Mouse (Mus musculus): ENCODE data around the gene Adamtsl2.

Adamtsl2 gene

DNA sequence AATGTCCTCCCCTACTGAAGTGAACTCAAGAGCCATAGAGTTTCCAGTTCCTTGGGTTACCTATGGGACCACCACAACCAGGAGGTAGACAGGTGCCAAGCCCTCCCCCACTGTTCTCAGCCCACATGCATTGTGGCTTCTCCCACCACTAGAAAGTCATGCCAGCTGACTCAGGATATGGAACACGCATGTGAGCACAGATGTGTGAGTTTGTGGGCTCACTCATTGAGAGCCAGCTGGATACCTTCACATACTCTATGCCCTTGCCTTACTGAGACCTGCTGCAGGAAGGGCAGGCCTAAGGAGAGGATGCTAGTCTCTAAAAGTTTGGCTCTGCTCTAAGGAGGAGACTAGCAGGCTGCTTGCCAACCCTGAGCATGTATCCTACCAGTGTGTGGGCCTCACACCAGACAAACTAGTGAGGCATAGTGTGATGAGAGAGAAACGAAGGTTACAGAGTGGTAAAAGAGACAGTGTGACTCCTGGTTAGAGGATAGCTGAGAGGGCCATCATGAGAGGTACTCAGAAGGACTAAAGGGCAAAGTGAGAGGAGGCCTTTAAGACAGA, 8.8 kb upstream of the Adamtsl2 start:
- in situ Hi-C loops (cut with MboI; ENCODE audit: low pct_unique_long_range_greater_than_20kb in 1 of 2, low sequenced_read_pairs in 2 of 2, unreplicated experiment in 1 of 2): no loop called here

DNA sequence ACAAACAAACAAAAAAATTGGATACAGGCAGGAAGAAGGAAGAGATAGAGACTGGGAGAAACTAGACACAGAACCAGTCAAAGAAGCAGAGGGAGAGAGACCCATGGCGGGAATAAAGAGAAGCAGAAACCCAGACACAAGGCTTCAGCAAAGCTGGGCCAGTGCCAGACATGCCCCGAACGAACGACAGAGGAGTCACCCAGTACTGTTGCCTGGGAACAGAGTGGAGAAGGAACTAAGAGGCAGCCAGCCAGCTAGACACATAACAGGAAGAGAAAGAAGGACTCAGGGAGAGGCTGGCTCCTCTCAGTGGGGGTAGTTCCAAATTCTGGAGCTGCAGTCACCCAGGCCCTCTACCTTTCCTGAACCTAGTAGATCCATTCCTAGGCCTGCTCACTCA, 8.0 kb upstream of the Adamtsl2 start:
- in situ Hi-C loops (cut with MboI; ENCODE audit: low pct_unique_long_range_greater_than_20kb in 1 of 2, low sequenced_read_pairs in 2 of 2, unreplicated experiment in 1 of 2): no loop called here

DNA sequence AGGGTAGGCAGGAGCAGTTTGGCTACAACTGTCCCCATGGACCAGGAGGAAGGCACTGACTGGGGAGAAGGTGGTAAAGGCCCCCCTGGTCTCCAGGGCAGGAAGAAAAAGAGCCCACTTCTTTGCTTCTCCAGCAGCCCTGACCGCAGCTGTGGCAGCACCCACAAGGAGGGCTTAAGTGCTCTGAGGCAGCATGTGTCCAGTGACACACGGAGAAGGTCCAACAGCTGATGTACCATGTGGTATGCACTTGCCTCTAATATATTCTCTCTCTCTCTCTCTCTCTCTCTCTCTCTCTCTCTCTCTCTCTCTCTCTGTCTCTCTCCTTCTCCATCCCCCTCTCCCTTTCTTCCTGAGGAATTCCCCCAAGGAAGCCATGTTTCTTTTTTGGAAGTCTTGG, 7.2 kb upstream of the Adamtsl2 start, which contains the start of gene Mymk:
TSS of gene Mymk (minus strand) at position 202 of the 400 bp plus-strand sequence.
- in situ Hi-C loops (cut with MboI; ENCODE audit: low pct_unique_long_range_greater_than_20kb in 1 of 2, low sequenced_read_pairs in 2 of 2, unreplicated experiment in 1 of 2): no loop called here

DNA sequence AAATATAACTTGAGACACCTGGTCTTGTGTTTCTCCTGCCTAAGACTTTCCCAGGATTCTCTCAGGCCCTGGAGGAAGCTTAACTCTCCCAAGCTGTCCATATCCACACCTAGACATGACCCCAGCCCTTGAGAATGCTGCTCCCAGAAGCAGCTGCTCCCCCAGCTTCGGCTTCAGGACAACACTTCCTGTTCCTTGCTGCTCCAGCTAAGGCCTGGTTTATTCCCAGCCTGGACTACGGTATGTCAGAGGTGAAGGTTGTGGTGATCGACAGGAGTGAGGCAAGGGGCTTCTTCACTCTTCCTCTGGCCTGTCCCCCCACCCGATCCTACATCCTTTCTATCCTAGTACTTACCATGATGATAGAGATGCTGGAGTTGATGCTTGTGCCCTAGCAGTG, 5.8 kb upstream of the Adamtsl2 start:
- in situ Hi-C loops (cut with MboI; ENCODE audit: low pct_unique_long_range_greater_than_20kb in 1 of 2, low sequenced_read_pairs in 2 of 2, unreplicated experiment in 1 of 2): no loop called here

DNA sequence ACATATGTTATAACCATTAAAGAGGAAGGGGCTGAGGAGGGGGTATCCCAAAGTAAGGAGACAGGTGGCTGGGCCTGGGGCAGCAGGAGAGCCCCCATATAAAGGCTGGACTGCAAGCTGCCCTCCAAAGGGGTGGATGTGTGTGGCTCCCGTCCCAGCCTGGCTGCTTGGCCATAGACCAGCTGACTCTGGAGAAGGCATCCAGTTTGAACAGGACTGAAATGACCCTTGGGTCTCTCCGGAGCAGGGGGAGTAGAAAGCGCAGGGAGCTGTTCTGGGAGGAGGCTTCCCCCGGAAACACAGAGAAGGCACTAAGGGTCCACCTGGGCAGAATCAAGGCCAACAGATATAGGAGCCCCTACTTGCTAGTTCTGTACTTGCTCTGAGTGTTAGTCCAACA, 4.4 kb upstream of the Adamtsl2 start:
- in situ Hi-C loops (cut with MboI; ENCODE audit: low pct_unique_long_range_greater_than_20kb in 1 of 2, low sequenced_read_pairs in 2 of 2, unreplicated experiment in 1 of 2): loop anchor here in 1 of 2 experiments (5.0 kb wide), 1 partner anchor 157 kb away; no protein-coding TSS in a partner anchor

DNA sequence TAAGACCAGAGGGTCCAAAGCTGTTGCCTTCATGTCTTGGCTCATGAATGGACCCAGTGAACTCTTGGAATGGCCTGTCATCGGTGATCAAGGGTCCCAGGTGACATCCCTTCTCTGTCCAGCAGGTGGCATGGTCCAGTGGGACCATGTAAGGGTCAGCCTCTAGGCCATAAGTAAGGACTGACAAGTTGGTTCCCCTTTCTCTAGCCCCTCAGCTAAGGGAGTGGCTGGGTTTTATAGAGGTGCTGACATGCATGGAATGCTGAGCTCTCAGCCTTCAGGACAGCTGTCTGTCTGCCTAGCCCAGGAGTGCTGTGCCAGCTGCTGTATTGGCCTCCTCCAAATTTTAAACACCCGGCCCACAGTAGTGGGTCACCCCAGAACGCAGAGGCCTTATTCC, 3.7 kb upstream of the Adamtsl2 start:
- in situ Hi-C loops (cut with MboI; ENCODE audit: low pct_unique_long_range_greater_than_20kb in 1 of 2, low sequenced_read_pairs in 2 of 2, unreplicated experiment in 1 of 2): loop anchor here in 1 of 2 experiments (5.0 kb wide), 1 partner anchor 157 kb away; no protein-coding TSS in a partner anchor

DNA sequence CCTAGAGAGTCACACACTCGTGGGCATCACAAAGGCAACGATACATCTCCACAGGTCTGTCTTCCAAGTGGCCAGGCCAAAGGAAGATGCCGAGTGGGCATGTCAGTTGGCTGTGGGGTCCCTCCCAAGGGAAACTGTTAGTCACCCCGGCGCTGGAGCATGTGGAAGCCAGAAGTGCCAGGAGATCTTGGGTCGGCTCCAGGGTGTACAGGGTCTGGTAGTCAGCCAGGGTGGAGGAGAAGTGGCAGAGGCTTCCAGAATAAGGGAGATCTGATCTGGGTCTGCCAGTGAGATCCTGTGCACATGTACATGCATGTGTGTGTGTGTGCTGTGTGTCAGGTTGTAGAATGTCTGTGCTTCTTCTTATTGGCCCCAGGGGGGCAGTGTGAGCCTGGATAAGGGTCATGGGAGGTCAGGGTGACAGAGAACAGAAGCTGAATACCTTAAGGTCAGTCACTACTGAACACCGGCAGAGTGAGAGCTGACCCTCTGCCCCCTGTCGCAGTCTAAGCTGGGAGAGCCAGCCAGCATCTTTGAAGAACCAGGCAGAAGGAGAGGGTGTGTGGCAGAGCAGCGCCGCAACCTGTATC, 1.4 kb upstream of the Adamtsl2 start:
- in situ Hi-C loops (cut with MboI; ENCODE audit: low pct_unique_long_range_greater_than_20kb in 1 of 2, low sequenced_read_pairs in 2 of 2, unreplicated experiment in 1 of 2): loop anchor here in 1 of 2 experiments (5.0 kb wide), 1 partner anchor 155 kb away; no protein-coding TSS in a partner anchor

DNA sequence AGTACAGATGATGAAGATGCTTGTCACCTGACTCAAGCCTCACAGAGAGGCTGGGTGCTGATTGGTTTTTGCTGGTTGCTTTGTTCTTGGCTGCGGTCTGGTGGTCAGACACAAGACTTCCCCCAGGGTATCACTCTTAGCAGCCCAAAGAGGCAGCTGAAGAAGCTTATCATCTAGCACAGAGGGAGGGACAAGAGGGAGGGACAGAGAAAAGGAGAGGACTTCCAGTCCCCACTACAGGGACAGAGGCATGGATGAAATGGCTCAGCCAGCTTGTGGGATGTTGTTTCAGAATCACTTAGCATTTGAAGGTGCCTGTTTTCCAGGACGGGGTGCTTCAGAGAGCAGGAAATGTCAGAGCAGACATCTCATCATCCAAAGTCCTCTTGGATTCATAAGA, 867 bp upstream of the Adamtsl2 start:
- in situ Hi-C loops (cut with MboI; ENCODE audit: low pct_unique_long_range_greater_than_20kb in 1 of 2, low sequenced_read_pairs in 2 of 2, unreplicated experiment in 1 of 2): loop anchor here in 1 of 2 experiments (5.0 kb wide), 1 partner anchor 154 kb away; no protein-coding TSS in a partner anchor

DNA sequence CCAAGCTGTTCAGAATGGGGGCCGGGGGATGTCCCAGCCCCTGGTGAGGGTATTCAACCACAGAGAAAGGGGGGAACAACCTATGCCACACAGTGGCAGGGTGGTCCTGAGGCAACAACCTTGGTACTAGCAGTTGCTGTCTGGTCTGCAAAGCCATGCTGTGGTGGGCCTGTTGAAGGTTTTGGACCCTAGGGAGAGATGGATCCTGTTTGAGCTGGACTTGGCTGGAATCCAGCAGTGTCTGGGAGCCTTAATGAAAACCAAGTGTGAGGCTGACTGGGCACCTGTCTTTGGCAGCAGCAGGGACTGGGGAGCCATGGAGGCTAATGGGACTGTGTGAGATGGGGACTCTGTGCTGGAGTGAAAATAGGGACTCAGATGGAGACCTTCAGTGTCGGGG, 470 bp downstream of the Adamtsl2 start:
- in situ Hi-C loops (cut with MboI; ENCODE audit: low pct_unique_long_range_greater_than_20kb in 1 of 2, low sequenced_read_pairs in 2 of 2, unreplicated experiment in 1 of 2): loop anchor here in 1 of 2 experiments (5.0 kb wide), 1 partner anchor 153 kb away; no protein-coding TSS in a partner anchor

DNA sequence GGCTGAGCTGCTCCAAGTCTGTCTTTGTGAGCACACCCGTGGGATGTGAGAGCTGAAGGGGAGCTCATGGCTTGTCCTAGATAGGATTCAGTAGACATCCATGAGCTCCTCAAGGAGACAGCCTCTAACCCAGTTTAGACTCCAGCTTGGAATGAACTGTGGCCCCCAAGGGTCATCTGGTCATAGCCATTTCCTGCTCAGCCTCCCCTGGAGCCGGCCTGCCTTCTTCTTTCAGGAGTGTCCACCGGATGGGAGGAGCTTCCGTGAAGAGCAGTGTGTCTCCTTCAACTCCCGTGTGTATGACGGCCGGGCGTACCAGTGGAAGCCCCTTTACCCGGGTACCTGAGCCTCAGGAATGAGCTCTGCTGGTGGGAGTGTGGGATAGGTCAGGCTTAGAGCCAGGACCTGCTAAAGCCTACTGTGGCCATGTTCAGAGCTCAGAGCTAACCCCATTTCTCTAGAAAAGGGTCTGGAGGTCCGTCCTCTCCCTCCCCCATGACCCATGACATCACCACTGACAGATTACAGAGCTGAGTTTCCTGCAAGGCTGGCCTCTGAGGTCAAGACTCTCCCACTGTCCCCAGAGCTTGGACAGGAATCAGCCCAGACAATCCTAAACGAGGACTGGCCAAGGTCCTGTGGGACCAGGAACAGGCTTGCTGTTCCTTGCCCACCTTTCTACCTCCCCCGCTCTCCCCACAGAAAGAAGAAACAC, 4.7 kb downstream of the Adamtsl2 start:
- in situ Hi-C loops (cut with MboI; ENCODE audit: low pct_unique_long_range_greater_than_20kb in 1 of 2, low sequenced_read_pairs in 2 of 2, unreplicated experiment in 1 of 2): no loop called here

DNA sequence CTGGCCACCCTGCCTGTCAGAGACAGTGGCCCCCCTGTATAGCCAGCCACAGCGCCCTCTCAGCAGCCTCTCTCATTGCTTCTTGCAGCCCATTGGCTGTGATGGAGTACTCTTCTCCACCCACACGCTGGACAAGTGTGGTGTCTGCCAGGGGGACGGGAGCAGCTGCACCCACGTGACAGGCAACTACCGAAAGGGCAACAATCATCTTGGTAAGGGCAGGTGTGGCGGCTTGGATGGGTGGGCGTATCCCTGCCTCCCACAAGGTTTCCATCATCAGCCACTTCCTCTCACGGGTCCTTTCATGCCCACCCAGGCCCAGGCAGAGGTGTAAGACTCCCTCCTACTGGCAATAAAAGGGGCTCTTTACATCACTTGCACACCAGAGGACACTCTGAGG, 5.8 kb downstream of the Adamtsl2 start:
- in situ Hi-C loops (cut with MboI; ENCODE audit: low pct_unique_long_range_greater_than_20kb in 1 of 2, low sequenced_read_pairs in 2 of 2, unreplicated experiment in 1 of 2): no loop called here

DNA sequence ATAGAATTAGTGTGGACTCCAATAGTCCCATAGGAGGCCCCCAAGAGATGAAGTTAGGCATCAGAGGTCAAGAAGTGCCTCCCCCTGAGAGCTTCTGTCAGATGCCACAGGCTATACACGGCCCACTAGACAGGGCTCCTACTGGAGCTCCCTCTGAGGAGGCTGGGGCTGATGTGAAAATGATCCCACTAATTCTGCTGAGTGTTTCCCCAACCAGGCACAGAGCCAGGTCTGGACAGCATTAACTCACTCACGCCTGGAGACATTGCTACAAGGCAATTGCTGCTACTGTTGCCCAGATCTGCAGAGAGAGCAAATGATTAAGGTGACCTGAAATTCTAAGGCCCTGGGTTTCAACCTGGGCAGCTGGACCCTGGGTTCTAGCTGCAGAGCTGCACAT, 6.6 kb downstream of the Adamtsl2 start:
- in situ Hi-C loops (cut with MboI; ENCODE audit: low pct_unique_long_range_greater_than_20kb in 1 of 2, low sequenced_read_pairs in 2 of 2, unreplicated experiment in 1 of 2): no loop called here

DNA sequence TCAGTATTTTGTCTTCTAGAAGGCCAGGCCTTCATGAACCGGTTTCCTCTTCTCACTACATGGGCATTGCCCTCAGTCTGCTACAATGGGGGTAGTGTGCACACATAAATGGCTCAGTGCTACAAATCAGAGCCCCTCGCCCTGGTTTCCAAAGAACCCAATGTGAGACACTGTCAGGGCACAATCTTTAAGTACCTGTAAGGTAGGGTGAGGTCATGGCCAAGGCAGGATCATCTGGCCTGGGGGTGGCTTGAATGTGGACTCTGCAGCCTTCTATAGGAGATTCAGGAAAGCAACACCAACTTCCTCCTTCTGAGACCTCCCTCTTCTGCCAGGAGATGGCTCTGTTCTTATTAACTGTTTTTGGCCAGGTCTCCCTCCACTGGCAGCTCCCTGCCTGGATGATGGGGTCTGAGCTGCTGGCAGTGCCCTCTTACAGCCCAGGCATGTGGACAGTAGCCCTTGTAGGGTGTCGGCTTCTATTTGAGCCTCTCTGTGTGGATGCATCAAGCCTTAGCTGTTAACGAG, 7.4 kb downstream of the Adamtsl2 start:
- in situ Hi-C loops (cut with MboI; ENCODE audit: low pct_unique_long_range_greater_than_20kb in 1 of 2, low sequenced_read_pairs in 2 of 2, unreplicated experiment in 1 of 2): no loop called here

DNA sequence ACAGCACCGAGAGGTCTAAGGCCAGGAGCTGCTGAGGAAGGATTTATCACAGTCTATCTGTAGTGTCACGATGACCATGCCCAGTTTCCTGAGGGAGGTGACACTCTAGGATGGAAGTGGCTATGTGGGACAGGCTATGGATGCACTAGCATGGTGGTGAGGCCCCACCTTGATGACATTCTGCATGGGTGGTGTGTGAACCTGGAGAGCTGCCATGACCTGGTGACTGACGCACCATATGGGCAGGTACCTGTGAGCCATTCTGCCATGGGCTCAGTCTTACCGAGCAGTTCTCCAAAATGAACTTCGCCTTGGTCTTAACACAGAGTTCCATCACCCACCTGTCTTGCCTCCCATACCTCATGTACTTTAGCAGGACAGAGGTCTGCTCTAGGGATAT, 8.4 kb downstream of the Adamtsl2 start:
- in situ Hi-C loops (cut with MboI; ENCODE audit: low pct_unique_long_range_greater_than_20kb in 1 of 2, low sequenced_read_pairs in 2 of 2, unreplicated experiment in 1 of 2): no loop called here

DNA sequence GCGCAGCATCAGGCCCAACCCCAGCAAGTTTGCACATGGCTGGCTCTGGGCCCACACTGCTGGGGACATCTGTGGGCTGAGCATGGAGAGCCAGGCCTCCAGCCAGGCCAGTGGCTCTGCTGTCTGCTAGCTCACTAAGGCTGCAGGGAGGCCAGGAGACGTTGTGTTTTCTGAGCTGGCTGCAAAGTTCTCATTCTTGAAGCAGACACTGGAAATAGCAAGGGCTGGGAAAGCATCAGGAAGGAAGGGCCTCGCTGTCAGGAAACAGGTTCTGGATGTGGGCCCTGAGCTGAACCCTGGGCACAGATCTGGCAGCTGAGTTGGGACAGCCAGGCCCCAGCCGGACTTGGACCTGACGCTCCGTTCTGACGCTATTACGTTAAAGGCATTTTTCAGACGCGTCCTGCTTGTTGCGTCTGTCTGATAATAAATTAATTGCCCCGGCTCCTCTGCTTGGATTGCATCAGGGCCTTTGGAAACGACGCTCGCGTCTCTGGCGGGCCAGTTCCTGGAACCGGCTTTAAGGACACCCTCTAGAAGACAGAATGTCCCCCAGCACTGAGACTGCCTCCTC, 9.0 kb downstream of the Adamtsl2 start:
- in situ Hi-C loops (cut with MboI; ENCODE audit: low pct_unique_long_range_greater_than_20kb in 1 of 2, low sequenced_read_pairs in 2 of 2, unreplicated experiment in 1 of 2): no loop called here

DNA sequence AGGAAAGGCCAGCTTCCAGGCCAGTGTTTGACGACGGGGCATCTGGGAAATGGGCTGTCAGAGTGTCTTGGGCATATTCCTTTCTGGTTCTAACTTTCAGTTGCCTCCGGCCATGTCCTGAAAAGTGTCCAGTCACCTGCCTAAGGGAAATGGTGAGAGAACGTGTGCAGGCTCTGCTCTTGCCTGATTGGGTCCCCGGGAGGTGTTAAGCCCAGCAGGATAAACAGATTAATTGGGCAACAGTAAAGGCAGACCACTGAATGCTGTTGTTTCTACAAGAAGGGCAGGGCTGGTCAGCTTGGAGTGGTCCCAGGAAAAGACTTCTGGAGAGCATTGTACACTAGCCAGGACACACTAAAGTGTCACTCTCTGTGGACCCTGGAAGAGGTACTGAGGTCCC, 9.5 kb downstream of the Adamtsl2 start:
- in situ Hi-C loops (cut with MboI; ENCODE audit: low pct_unique_long_range_greater_than_20kb in 1 of 2, low sequenced_read_pairs in 2 of 2, unreplicated experiment in 1 of 2): no loop called here

DNA sequence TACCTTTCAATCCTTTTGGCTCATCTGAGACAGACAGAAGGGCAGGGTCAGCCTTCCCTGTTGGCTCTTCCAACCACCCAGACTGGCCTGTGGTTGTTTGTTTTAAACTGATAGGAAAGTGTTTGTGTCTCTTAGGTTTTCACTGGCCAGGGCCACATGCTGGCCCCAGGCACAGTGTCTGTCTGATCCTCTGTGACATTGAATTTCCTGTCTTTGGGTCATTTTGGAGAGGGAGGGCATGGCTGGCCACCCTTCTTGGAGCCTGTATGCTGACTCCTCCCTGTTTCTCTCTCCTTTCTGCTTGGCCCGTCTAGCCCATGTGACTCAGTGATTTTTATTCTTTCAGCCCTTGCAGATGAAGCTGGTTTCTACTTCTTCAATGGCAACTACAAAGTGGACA, 10.1 kb downstream of the Adamtsl2 start:
- in situ Hi-C loops (cut with MboI; ENCODE audit: low pct_unique_long_range_greater_than_20kb in 1 of 2, low sequenced_read_pairs in 2 of 2, unreplicated experiment in 1 of 2): no loop called here

DNA sequence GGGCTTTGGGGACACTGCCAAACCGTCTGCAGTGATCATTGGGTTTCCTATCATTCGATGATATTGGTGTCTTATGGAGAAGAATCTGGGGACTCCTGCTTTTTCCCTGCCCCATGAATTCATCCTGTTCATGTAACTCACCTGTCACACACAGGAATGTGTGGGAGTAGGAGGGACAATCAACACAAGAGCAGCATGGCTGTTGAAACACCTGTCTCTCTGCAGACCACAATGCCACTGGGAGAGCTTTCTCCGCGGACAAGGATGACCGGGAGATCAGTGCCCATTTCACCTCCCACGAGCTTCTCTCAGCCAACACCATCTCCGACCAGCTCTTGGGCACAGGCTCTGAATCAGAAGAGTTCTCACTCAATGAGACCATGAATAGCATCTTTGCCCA, 16.0 kb downstream of the Adamtsl2 start:
- in situ Hi-C loops (cut with MboI; ENCODE audit: low pct_unique_long_range_greater_than_20kb in 1 of 2, low sequenced_read_pairs in 2 of 2, unreplicated experiment in 1 of 2): no loop called here

DNA sequence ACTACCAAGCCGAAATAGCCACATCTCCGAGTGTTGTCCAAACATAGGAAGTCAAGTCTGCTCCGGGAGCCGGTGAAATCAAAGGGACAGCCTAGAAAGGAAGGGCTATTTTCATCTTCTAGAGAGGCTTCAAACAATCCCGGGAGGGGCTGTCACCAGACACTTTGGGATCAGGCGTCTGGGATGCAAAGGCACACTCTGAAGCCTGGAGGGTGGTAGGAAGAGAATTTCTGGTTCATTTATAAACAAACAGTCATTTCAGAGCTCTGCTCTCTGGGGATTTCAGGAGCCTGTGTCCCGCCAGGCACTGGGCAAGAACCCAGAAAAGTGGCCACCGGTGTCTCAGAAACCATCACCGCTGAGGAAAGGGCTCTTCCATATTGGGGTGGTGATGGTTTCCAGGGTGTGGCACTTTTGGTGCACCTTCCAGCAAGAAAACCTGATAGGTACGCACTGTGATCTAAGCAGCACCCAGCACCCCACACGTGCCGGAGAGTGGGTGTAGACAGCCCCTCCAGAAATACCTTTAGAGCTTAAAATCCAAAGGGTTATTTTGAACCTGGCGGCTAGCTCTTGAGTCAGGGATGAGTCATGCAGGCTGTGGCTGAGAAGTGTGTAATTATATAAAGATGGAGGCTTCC, 17.3 kb downstream of the Adamtsl2 start:
- in situ Hi-C loops (cut with MboI; ENCODE audit: low pct_unique_long_range_greater_than_20kb in 1 of 2, low sequenced_read_pairs in 2 of 2, unreplicated experiment in 1 of 2): no loop called here
